Mouse (Mus musculus): ENCODE measurements around the gene Ap4m1.

- TF ChIP-seq GATA1 (IDR thresholded peaks at IDR 0.05; ENCODE audit: borderline replicate concordance, low read length) (no peak), FLI1 (IDR thresholded peaks at IDR 0.05; ENCODE audit: low read length) (peak; percentile 67; the same call in 1 of the 2 replicates)
Measured at GRCm38 (mm10) chr5:138170936-138171561, 753 bp upstream of the Ap4m1 start.

All from megakaryocyte, embryonic 14.5 days (primary cell).